Mouse (Mus musculus) liver, adult 2 months (tissue): ENCODE results near the gene Col2a1. TPM values are rescaled to one million over a fixed set of nuclear protein-coding genes. Genes with fewer than 3 reads are reported as not detected.

Experiments used
- DNase-seq: peaks from one replicate; pipeline ENCODE4 v3.0.0-alpha.2; 2011; ENCODE audit warnings: low read depth, low spot score; ENCODE audit errors: extremely low read depth
- H3K27ac ChIP-seq: fragments of 200-500 bp; replicated peaks from 2 replicates; pipeline ENCODE4 v1.5.1; 2012; ENCODE audit warnings: low read depth, mild to moderate bottlenecking, control low read depth, inconsistent platforms, low read length; ENCODE audit not compliant: insufficient read depth
- H3K27me3 ChIP-seq: fragments of 200-500 bp; 2 replicates; pipeline ENCODE4 v1.6.1; 2012; ENCODE audit warnings: mild to moderate bottlenecking, moderate library complexity, low read length, inconsistent platforms; ENCODE audit not compliant: control insufficient read depth, insufficient read depth
- H3K36me3 ChIP-seq: fragments of 200-500 bp; 2 replicates; pipeline ENCODE4 v1.6.1; 2012; ENCODE audit warnings: low read length, inconsistent platforms; ENCODE audit not compliant: control insufficient read depth, insufficient read depth
- H3K4me1 ChIP-seq: fragments of 200-500 bp; 2 replicates; pipeline ENCODE4 v1.6.1; 2011; ENCODE audit warnings: low read length; ENCODE audit not compliant: control insufficient read depth, insufficient read depth
- H3K4me3 ChIP-seq: fragments of 200-500 bp; 2 replicates; pipeline ENCODE4 v1.5.1; 2011; ENCODE audit warnings: low read depth, mild to moderate bottlenecking, control low read depth, low read length, moderate library complexity; ENCODE audit not compliant: insufficient read depth
- H3K79me2 ChIP-seq: fragments of 200-500 bp; 2 replicates; pipeline ENCODE4 v1.6.1; 2012; ENCODE audit warnings: inconsistent platforms, mild to moderate bottlenecking, low read length, moderate library complexity; ENCODE audit not compliant: control insufficient read depth, insufficient read depth
- H3K9ac ChIP-seq: fragments of 200-500 bp; 2 replicates; pipeline ENCODE4 v1.6.1; 2012; ENCODE audit warnings: low read depth, mild to moderate bottlenecking, control low read depth, inconsistent platforms, low read length
- CTCF ChIP-seq: fragments of 200-500 bp; IDR thresholded peaks from 2 replicates; pipeline ENCODE4 v1.5.1; 2011; ENCODE audit warnings: low read depth, low read length, control low read depth
- POLR2A ChIP-seq: fragments of 200-500 bp; IDR thresholded peaks from 2 replicates; pipeline ENCODE4 v1.6.1; 2011; ENCODE audit warnings: low read length, control low read depth; ENCODE audit not compliant: insufficient read depth; ENCODE audit errors: extremely low read depth
- WGBS: fragments of 180-500 bp; shearing (Covaris S2); methylation state at CpG from one replicate; pipeline ENCODE4 v1.1.7; 2018; 5-methylcytosine and 5-hydroxymethylcytosine counted together
- polyA plus RNA-seq: library from polyadenylated mRNA; depleted of rRNA; stranded (reverse); fragments of >200 nt; gene quantifications from 2 replicates; pipeline ENCODE4 v1.2.3, GENCODE M21; 2012
- total RNA-seq: library from RNA; depleted of rRNA; stranded (reverse); fragments of >200 nt; gene quantifications from 2 replicates; pipeline ENCODE4 v1.2.3, GENCODE M21; 2014

The Col2a1 gene
- total and polyA plus RNA-seq, 2 experiments = not detected

GRCm38 (mm10) chr15:97992027-97992711 is 12.3 kb downstream of the Col2a1 start:
- no peak overlapping the region for H3K9ac ChIP-seq
- WGBS = 64% methylated on average over 13 of the region's 13 CpGs
- no peak overlapping the region for H3K27ac ChIP-seq
- no peaks in the 10 kb centered on the region for H3K4me1 ChIP-seq
- no peaks in the 10 kb centered on the region for H3K79me2 ChIP-seq
- no peaks in the 10 kb centered on the region for H3K36me3 ChIP-seq
- no peak for DNase-seq
- no peak overlapping the region for H3K4me3 ChIP-seq
- H3K27me3 ChIP-seq = no peaks in the 10 kb centered on the region
- no peak for TF ChIP-seq CTCF
- no peak for TF ChIP-seq POLR2A

- DNase-seq = no peak
- H3K4me1 ChIP-seq = no peaks in the 10 kb centered on the region
- H3K79me2 ChIP-seq = no peaks in the 10 kb centered on the region
- no peak for TF ChIP-seq POLR2A
- H3K4me3 ChIP-seq = no peak overlapping the region
- 49% methylated on average over 12 of the region's 12 CpGs for WGBS
- H3K27ac ChIP-seq = no peak overlapping the region
- no peaks in the 10 kb centered on the region for H3K27me3 ChIP-seq
- no peak overlapping the region for H3K9ac ChIP-seq
- no peaks in the 10 kb centered on the region for H3K36me3 ChIP-seq
These were observed 13.1 kb downstream of the Col2a1 start for GRCm38 (mm10) chr15:97991285-97991895.

- H3K9ac ChIP-seq = no peak overlapping the region
- no peaks in the 10 kb centered on the region for H3K4me1 ChIP-seq
- H3K4me3 ChIP-seq = no peak overlapping the region
- TF ChIP-seq POLR2A (no peak), CTCF (no peak)
- H3K36me3 ChIP-seq = no peaks in the 10 kb centered on the region
- no peak for DNase-seq
- 26% methylated on average over 4 of the region's 4 CpGs for WGBS
- H3K79me2 ChIP-seq = no peaks in the 10 kb centered on the region
- no peaks in the 10 kb centered on the region for H3K27me3 ChIP-seq
- H3K27ac ChIP-seq = no peak overlapping the region
These were observed 13.8 kb downstream of the Col2a1 start for GRCm38 (mm10) chr15:97990721-97991120.

- no peaks in the 10 kb centered on the region for H3K4me1 ChIP-seq
- H3K27ac ChIP-seq = no peak overlapping the region
- no peak for DNase-seq
- no peaks in the 10 kb centered on the region for H3K27me3 ChIP-seq
- WGBS = 17% methylated on average over 6 of the region's 6 CpGs
- H3K4me3 ChIP-seq = no peak overlapping the region
- no peak overlapping the region for H3K9ac ChIP-seq
- no peaks in the 10 kb centered on the region for H3K36me3 ChIP-seq
- H3K79me2 ChIP-seq = no peaks in the 10 kb centered on the region
- no peak for TF ChIP-seq POLR2A
These were observed 14.4 kb downstream of the Col2a1 start for GRCm38 (mm10) chr15:97990124-97990523.

GRCm38 (mm10) chr15:97989544-97989943 is 15.0 kb downstream of the Col2a1 start:
- no peak for DNase-seq
- Histone ChIP-seq H3K36me3 (no peaks in the 10 kb centered on the region), H3K9ac (no peak overlapping the region), H3K4me3 (no peak overlapping the region), H3K27me3 (no peaks in the 10 kb centered on the region), H3K27ac (no peak overlapping the region), H3K4me1 (no peaks in the 10 kb centered on the region), H3K79me2 (no peaks in the 10 kb centered on the region)
- TF ChIP-seq POLR2A (no peak), CTCF (no peak)
- WGBS = 55% methylated on average over 1 of the region's 1 CpGs

GRCm38 (mm10) chr15:97981560-97981959 is 22.9 kb downstream of the Col2a1 start:
- H3K4me1 ChIP-seq = no peaks in the 10 kb centered on the region
- no peak overlapping the region for H3K4me3 ChIP-seq
- no peak overlapping the region for H3K27ac ChIP-seq
- no peaks in the 10 kb centered on the region for H3K36me3 ChIP-seq
- H3K27me3 ChIP-seq = no peaks in the 10 kb centered on the region
- no peak for DNase-seq
- 73% methylated on average over 6 of the region's 6 CpGs for WGBS
- H3K9ac ChIP-seq = no peak overlapping the region
- no peak for TF ChIP-seq CTCF
- no peak for TF ChIP-seq POLR2A
- no peaks in the 10 kb centered on the region for H3K79me2 ChIP-seq
